Mouse (Mus musculus): ENCODE results near the gene Myo5a. TPM values are rescaled to one million over a fixed set of nuclear protein-coding genes. Genes with fewer than 3 reads are reported as not detected.

Myo5a gene
- polyA plus RNA-seq, 1 experiment = 11.1 TPM

- Histone ChIP-seq H3K36me3 (ENCODE audit: control insufficient read depth, insufficient read depth, low read length) (no peaks in the 10 kb centered on the region), H3K4me1 (ENCODE audit: control insufficient read depth, insufficient read depth, insufficient read length) (peaks cover 3% of the 10 kb centered on the region; the same call in 1 of the 2 replicates), H3K4me3 (ENCODE audit: extremely low read depth, insufficient read depth, insufficient read length) (no peak overlapping the region), H3K27ac (ENCODE audit: insufficient read depth, low read length) (no peak overlapping the region), H3K27me3 (ENCODE audit: control insufficient read depth, insufficient read depth, low read length) (no peaks in the 10 kb centered on the region)
- no peak for TF ChIP-seq POLR2A (IDR thresholded peaks at IDR 0.05; ENCODE audit: low read depth, low read length)
- no peak for TF ChIP-seq CTCF (IDR thresholded peaks at IDR 0.05; ENCODE audit: extremely low read depth, insufficient read depth, insufficient read length, insufficient replicate concordance)
- WGBS = 84% methylated on average over 1 of the region's 1 CpGs
- DNase-seq (ENCODE audit: low read depth in 1 of 2, low spot score in 2 of 2) = no peak
Measured at GRCm38 (mm10) chr9:75092134-75092533, 21.3 kb downstream of the Myo5a start.

- H3K36me3 ChIP-seq (ENCODE audit: control insufficient read depth, insufficient read depth, low read length) = no peaks in the 10 kb centered on the region; the same call in none of the 2 replicates
- H3K27me3 ChIP-seq (ENCODE audit: control insufficient read depth, insufficient read depth, low read length) = no peaks in the 10 kb centered on the region
- TF ChIP-seq CTCF (IDR thresholded peaks at IDR 0.05; ENCODE audit: extremely low read depth, insufficient read depth, insufficient read length, insufficient replicate concordance) (no peak), POLR2A (IDR thresholded peaks at IDR 0.05; ENCODE audit: low read depth, low read length) (no peak)
- no peak overlapping the region for H3K27ac ChIP-seq (ENCODE audit: insufficient read depth, low read length)
- no peak for DNase-seq (ENCODE audit: low read depth in 1 of 2, low spot score in 2 of 2)
- peaks cover 5% of the 10 kb centered on the region; the same call in 1 of the 2 replicates for H3K4me1 ChIP-seq (ENCODE audit: control insufficient read depth, insufficient read depth, insufficient read length)
- WGBS = 3% methylated on average over 3 of the region's 3 CpGs
- H3K4me3 ChIP-seq (ENCODE audit: extremely low read depth, insufficient read depth, insufficient read length) = no peak overlapping the region
Measured at GRCm38 (mm10) chr9:75094762-75095161, 23.9 kb downstream of the Myo5a start.

GRCm38 (mm10) chr9:75098937-75099336 is 28.1 kb downstream of the Myo5a start:
- Histone ChIP-seq H3K27me3 (ENCODE audit: control insufficient read depth, insufficient read depth, low read length) (no peaks in the 10 kb centered on the region), H3K4me3 (ENCODE audit: extremely low read depth, insufficient read depth, insufficient read length) (no peak overlapping the region), H3K4me1 (ENCODE audit: control insufficient read depth, insufficient read depth, insufficient read length) (peaks cover 5% of the 10 kb centered on the region; the same call in 1 of the 2 replicates), H3K27ac (ENCODE audit: insufficient read depth, low read length) (no peak overlapping the region), H3K36me3 (ENCODE audit: control insufficient read depth, insufficient read depth, low read length) (no peaks in the 10 kb centered on the region; the same call in none of the 2 replicates)
- DNase-seq (ENCODE audit: low read depth in 1 of 2, low spot score in 2 of 2) = no peak
- 89% methylated on average over 9 of the region's 9 CpGs for WGBS
- TF ChIP-seq POLR2A (IDR thresholded peaks at IDR 0.05; ENCODE audit: low read depth, low read length) (no peak), CTCF (IDR thresholded peaks at IDR 0.05; ENCODE audit: extremely low read depth, insufficient read depth, insufficient read length, insufficient replicate concordance) (no peak)

GRCm38 (mm10) chr9:75100157-75100781 is 29.5 kb downstream of the Myo5a start:
- TF ChIP-seq POLR2A (IDR thresholded peaks at IDR 0.05; ENCODE audit: low read depth, low read length) (no peak), CTCF (IDR thresholded peaks at IDR 0.05; ENCODE audit: extremely low read depth, insufficient read depth, insufficient read length, insufficient replicate concordance) (no peak)
- 43% methylated on average over 8 of the region's 8 CpGs for WGBS
- peaks cover 4% of the 10 kb centered on the region; the same call in 1 of the 2 replicates for H3K4me1 ChIP-seq (ENCODE audit: control insufficient read depth, insufficient read depth, insufficient read length)
- H3K27ac ChIP-seq (ENCODE audit: insufficient read depth, low read length) = no peak overlapping the region
- no peaks in the 10 kb centered on the region for H3K27me3 ChIP-seq (ENCODE audit: control insufficient read depth, insufficient read depth, low read length)
- H3K4me3 ChIP-seq (ENCODE audit: extremely low read depth, insufficient read depth, insufficient read length) = no peak overlapping the region
- DNase-seq (ENCODE audit: low read depth in 1 of 2, low spot score in 2 of 2) = no peak
- H3K36me3 ChIP-seq (ENCODE audit: control insufficient read depth, insufficient read depth, low read length) = no peaks in the 10 kb centered on the region; the same call in none of the 2 replicates

GRCm38 (mm10) chr9:75102131-75102530 is 31.3 kb downstream of the Myo5a start:
- TF ChIP-seq CTCF (IDR thresholded peaks at IDR 0.05; ENCODE audit: extremely low read depth, insufficient read depth, insufficient read length, insufficient replicate concordance) (no peak), POLR2A (IDR thresholded peaks at IDR 0.05; ENCODE audit: low read depth, low read length) (no peak)
- Histone ChIP-seq H3K4me3 (ENCODE audit: extremely low read depth, insufficient read depth, insufficient read length) (no peak overlapping the region), H3K36me3 (ENCODE audit: control insufficient read depth, insufficient read depth, low read length) (no peaks in the 10 kb centered on the region; the same call in none of the 2 replicates), H3K27me3 (ENCODE audit: control insufficient read depth, insufficient read depth, low read length) (no peaks in the 10 kb centered on the region), H3K4me1 (ENCODE audit: control insufficient read depth, insufficient read depth, insufficient read length) (0 out of 2 replicates have a peak, but pooled peaks cover 3% of the 10 kb centered on the region), H3K27ac (ENCODE audit: insufficient read depth, low read length) (no peak overlapping the region)
- no peak for DNase-seq (ENCODE audit: low read depth in 1 of 2, low spot score in 2 of 2)

- no peak for TF ChIP-seq POLR2A (IDR thresholded peaks at IDR 0.05; ENCODE audit: low read depth, low read length)
- TF ChIP-seq CTCF (IDR thresholded peaks at IDR 0.05; ENCODE audit: extremely low read depth, insufficient read depth, insufficient read length, insufficient replicate concordance) = no peak
- peaks cover 6% of the 10 kb centered on the region for H3K36me3 ChIP-seq (ENCODE audit: control insufficient read depth, insufficient read depth, low read length)
- no peak for DNase-seq (ENCODE audit: low read depth in 1 of 2, low spot score in 2 of 2)
- no peak overlapping the region for H3K27ac ChIP-seq (ENCODE audit: insufficient read depth, low read length)
- H3K4me3 ChIP-seq (ENCODE audit: extremely low read depth, insufficient read depth, insufficient read length) = no peak overlapping the region
- H3K4me1 ChIP-seq (ENCODE audit: control insufficient read depth, insufficient read depth, insufficient read length) = 0 out of 2 replicates have a peak, but pooled peaks cover 3% of the 10 kb centered on the region
- no peaks in the 10 kb centered on the region for H3K27me3 ChIP-seq (ENCODE audit: control insufficient read depth, insufficient read depth, low read length)
- 84% methylated on average over 2 of the region's 2 CpGs for WGBS
Measured at GRCm38 (mm10) chr9:75116571-75117177, 45.9 kb downstream of the Myo5a start.

- Histone ChIP-seq H3K4me1 (ENCODE audit: control insufficient read depth, insufficient read depth, insufficient read length) (no peaks in the 10 kb centered on the region), H3K27me3 (ENCODE audit: control insufficient read depth, insufficient read depth, low read length) (no peaks in the 10 kb centered on the region), H3K4me3 (ENCODE audit: extremely low read depth, insufficient read depth, insufficient read length) (no peak overlapping the region), H3K27ac (ENCODE audit: insufficient read depth, low read length) (no peak overlapping the region), H3K36me3 (ENCODE audit: control insufficient read depth, insufficient read depth, low read length) (peaks cover 7% of the 10 kb centered on the region)
- TF ChIP-seq POLR2A (IDR thresholded peaks at IDR 0.05; ENCODE audit: low read depth, low read length) = no peak
- no peak for TF ChIP-seq CTCF (IDR thresholded peaks at IDR 0.05; ENCODE audit: extremely low read depth, insufficient read depth, insufficient read length, insufficient replicate concordance)
- DNase-seq (ENCODE audit: low read depth in 1 of 2, low spot score in 2 of 2) = no peak
- WGBS = 82% methylated on average over 3 of the region's 3 CpGs
Measured at GRCm38 (mm10) chr9:75121126-75121525, 50.3 kb downstream of the Myo5a start.

All from spleen, adult 2 months (tissue).